Mouse (Mus musculus) Patski (cell line): Measurements from ENCODE around the gene Rgmb. TPM values are rescaled to one million over a fixed set of nuclear protein-coding genes. Genes with fewer than 3 reads are reported as not detected.

Experiments
- ATAC-seq: fragments of 100-300 bp; one replicate; pipeline ENCODE4 v1.8.0; 2021
- CTCF ChIA-PET: fragments of 350-600 bp; sonication (Branson Sonifier 250); formaldehyde crosslinking; loops from one replicate; lab custom pipeline; 2022; ENCODE audit warnings: inconsistent platforms; lab: Charles Lee
- POLR2A ChIA-PET: fragments of 350-600 bp; sonication (Branson Sonifier 250); formaldehyde crosslinking; loops from one replicate; lab custom pipeline; 2022; ENCODE audit warnings: antibody characterized with exemption, inconsistent platforms; lab: Charles Lee
- DNase-seq: peaks from one replicate; pipeline ENCODE4 v3.0.0-alpha.2; 2011; ENCODE audit warnings: low read depth, low spot score
- H3K27me3 ChIP-seq: fragments of 371-371 bp; one replicate; pipeline ENCODE4 v1.5.1; 2021
- CTCF ChIP-seq: fragments of 100-300 bp; IDR thresholded peaks from one replicate; pipeline ENCODE4 v1.5.1; 2021
- in situ Hi-C: fragments of 300-500 bp; cut with MboI; formaldehyde crosslinking; loops from 3 replicates; pipeline ENCODE4 v1.11.1; 2018; ENCODE audit warnings: low pct_unique_long_range_greater_than_20kb, mixed read lengths
- polyA plus RNA-seq: library from polyadenylated mRNA; unstranded; gene quantifications from one replicate; pipeline ENCODE4 v1.2.3, GENCODE M21; 2021

The Rgmb gene
- polyA plus RNA-seq, 1 experiment from 2014 or later, result 14.1 TPM

DNA sequence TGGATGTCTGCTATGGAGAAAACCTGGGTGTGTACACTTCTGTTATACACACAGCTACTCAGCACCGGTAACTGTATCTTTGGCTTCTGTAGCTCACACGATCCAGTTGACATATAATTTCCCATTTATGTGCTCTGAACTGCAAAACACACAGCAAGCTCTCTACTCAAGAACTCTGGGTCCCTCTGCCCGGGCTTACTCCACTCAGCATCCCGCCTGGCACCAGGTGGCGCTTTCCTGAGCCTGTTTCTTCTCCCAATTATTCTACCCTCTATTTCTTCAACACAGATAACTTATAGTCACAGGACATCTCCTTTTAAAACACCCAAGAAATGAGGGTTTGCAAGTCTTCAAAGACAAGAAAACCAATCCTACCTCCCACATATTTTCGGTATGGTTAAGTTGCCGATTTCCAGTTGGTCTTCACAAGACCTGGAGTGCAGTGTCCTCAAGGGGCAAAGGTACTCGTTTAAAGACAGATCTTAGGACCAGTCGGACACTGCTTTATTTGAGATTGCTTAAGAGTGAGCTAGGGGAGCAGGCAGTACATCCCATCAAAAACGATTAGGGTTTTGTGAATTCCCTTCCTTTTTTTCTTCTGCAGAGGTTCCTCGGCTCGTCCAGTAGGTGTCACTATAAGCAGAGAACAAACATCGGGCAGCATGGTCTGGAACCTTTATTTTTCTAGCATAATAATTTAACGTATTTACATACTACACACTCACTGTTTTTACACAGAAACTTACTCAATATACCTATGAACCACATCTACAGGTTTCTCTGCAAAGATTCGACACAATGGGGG is 26.6 kb downstream of the Rgmb start:
- ATAC-seq (peak; percentile 68), DNase-seq (no peak)
- CTCF ChIA-PET, result interaction anchor here (0.7 to 3.9 kb wide), 15 partner anchors 8 to 201 kb away, joined by 3 to 29 read pairs (median 4); no protein-coding TSS in a partner anchor
- H3K27me3 ChIP-seq, result no peaks in the 10 kb centered on the region
- POLR2A ChIA-PET, result interaction anchor here (0.9 to 1.8 kb wide), 2 partner anchors 20 to 26 kb away, joined by 3 to 4 read pairs; no protein-coding TSS in a partner anchor
- peak; percentile 76 for TF ChIP-seq CTCF
- in situ Hi-C loops, result loop anchor here (10.0 to 25.0 kb wide), 3 partner anchors 371 to 1833 kb away; partner anchors contain the start of gene Lnpep

- H3K27me3 ChIP-seq, result no peaks in the 10 kb centered on the region
- in situ Hi-C loops, result no loop called here
- ATAC-seq (no peak), DNase-seq (no peak)
- POLR2A ChIA-PET, result no interaction called here
- no peak for TF ChIP-seq CTCF
- CTCF ChIA-PET, result no interaction called here
Observed at GRCm38 (mm10) chr17:15799195-15799793, 31.5 kb downstream of the Rgmb start.

DNA sequence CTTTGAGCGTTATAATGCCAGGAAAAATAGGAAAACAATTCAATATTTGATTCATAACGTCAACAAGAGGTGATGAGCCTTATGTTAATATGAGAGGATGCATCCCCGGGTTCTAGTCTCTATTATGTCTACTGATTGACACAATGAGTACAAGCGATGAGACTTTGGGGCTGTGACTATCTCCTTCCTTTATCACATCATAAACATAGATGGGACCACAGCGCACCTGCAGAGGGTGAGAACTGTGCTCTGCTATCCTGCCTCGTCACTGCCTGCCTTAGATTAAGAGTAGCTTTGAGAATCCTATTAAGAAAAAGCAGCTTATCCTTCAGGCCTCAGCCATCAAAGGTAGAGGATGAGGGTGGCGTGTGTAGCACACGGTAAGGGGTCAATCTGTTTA is 40.1 kb downstream of the Rgmb start:
- ChIA-PET CTCF (interaction anchor here (2.1 kb wide), 1 partner anchor 14 kb away, joined by 10 read pairs; no protein-coding TSS in a partner anchor), POLR2A (no interaction called here)
- no peak for TF ChIP-seq CTCF
- ATAC-seq (no peak), DNase-seq (no peak)
- in situ Hi-C loops, result no loop called here
- peaks cover 6% of the 10 kb centered on the region for H3K27me3 ChIP-seq

GRCm38 (mm10) chr17:15787036-15787435 is 43.8 kb downstream of the Rgmb start:
- peak; percentile 62 for TF ChIP-seq CTCF
- CTCF ChIA-PET, result interaction anchor here (1.5 kb wide), 1 partner anchor 36 kb away, joined by 5 read pairs; no protein-coding TSS in a partner anchor
- no peak for DNase-seq
- POLR2A ChIA-PET, result no interaction called here
- in situ Hi-C loops, result no loop called here
- ATAC-seq, result no peak
- peaks cover 6% of the 10 kb centered on the region for H3K27me3 ChIP-seq

- in situ Hi-C loops, result no loop called here
- CTCF ChIA-PET, result interaction anchor here (1.0 kb wide), 1 partner anchor 30 kb away, joined by 3 read pairs; no protein-coding TSS in a partner anchor
- TF ChIP-seq CTCF, result peak; percentile 23
- H3K27me3 ChIP-seq, result no peaks in the 10 kb centered on the region
- DNase-seq, result no peak
- POLR2A ChIA-PET, result no interaction called here
- ATAC-seq, result no peak
Observed at GRCm38 (mm10) chr17:15777979-15778378, 52.9 kb downstream of the Rgmb start.

DNA sequence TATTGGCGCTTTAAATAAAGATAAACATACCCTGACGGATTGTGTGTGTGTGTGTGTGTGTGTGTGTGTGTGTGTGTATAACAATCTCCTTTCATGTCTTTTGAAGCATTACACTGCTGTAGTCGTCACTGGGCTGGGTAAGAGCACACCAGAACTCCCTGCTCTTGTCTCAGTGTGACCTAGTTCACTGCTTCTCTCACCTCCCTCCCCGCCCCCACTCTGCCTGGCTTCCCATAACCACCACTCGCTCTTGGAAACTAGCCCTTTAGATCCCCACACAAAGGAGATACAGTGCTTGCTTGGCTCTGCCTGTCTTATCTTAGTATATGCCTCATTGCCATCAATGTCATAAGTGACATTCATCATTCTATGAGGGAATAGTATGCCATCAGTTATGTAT is 54.5 kb downstream of the Rgmb start:
- no peaks in the 10 kb centered on the region for H3K27me3 ChIP-seq
- in situ Hi-C loops, result no loop called here
- ChIA-PET CTCF (no interaction called here), POLR2A (no interaction called here)
- TF ChIP-seq CTCF, result no peak
- no peak for DNase-seq
- no peak for ATAC-seq

GRCm38 (mm10) chr17:15774565-15775215 is 56.1 kb downstream of the Rgmb start:
- H3K27me3 ChIP-seq, result no peaks in the 10 kb centered on the region
- ChIA-PET POLR2A (interaction anchor here (0.6 kb wide), 1 partner anchor 933 kb away, joined by 3 read pairs; no protein-coding TSS in a partner anchor), CTCF (interaction anchor here (3.6 kb wide), 1 partner anchor 14 kb away, joined by 13 read pairs; no protein-coding TSS in a partner anchor)
- no peak for ATAC-seq
- in situ Hi-C loops, result loop anchor here (25.0 kb wide), 1 partner anchor 1613 kb away; no protein-coding TSS in a partner anchor
- no peak for TF ChIP-seq CTCF
- no peak for DNase-seq

DNA sequence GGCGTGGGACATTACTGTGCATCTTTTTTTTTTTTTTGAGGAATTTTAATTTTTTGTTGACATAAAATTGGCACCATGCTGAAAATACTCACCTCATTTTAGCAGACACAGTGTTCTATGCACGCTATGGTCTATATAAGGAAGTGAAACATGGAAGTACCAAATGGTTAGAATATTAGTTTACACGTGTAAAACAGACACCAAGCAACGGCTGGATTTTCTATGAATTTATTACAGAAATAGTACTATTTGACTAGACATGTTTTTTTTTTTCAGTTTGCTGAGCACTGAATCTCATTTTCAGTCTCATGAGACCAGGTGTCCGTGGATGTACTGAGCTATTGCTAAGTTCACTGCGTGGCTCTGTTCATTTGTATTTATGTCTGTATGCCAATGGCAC is 56.9 kb downstream of the Rgmb start:
- no peaks in the 10 kb centered on the region for H3K27me3 ChIP-seq
- POLR2A ChIA-PET, result interaction anchor here (0.6 kb wide), 1 partner anchor 933 kb away, joined by 3 read pairs; no protein-coding TSS in a partner anchor
- in situ Hi-C loops, result loop anchor here (25.0 kb wide), 1 partner anchor 1613 kb away; no protein-coding TSS in a partner anchor

DNA sequence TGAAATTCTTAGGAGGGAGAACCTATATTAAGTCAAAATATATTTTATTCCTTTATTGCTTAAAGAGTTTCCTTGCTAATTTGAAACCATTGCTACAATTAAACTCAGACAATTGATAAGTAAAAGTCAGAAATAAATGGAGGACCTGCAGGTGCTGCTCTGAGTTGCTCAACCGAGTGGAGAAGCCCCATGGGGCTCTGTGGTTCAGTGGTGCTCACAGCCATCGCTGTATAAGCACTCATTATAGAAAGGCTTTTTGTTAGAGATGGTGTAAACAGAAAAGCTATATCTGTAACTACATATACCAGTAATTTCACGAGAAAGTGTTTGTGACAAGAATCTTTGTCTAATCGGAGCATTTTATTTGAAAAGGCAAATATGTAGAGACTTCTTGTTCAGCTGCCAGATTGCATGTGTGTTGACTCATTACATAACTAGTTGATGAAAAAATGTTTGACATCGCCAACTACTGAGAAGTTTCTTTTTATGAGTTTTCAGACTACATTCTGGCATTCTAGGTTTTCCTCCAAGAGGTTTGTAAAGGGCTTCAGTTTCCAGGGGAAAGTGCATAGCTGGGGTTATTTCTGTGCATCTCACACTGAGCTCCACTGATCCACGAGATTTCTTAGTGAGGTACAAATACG is 61.6 kb downstream of the Rgmb start:
- DNase-seq, result peak; percentile 34
- ChIA-PET POLR2A (no interaction called here), CTCF (interaction anchor here (1.0 to 2.1 kb wide), 3 partner anchors 13 to 55 kb away, joined by 3 to 8 read pairs (median 5); no protein-coding TSS in a partner anchor)
- in situ Hi-C loops, result loop anchor here (25.0 kb wide), 1 partner anchor 1618 kb away; no protein-coding TSS in a partner anchor
- TF ChIP-seq CTCF, result no peak
- ATAC-seq, result peak; percentile 65
- no peaks in the 10 kb centered on the region for H3K27me3 ChIP-seq

More for the DNA sequence above, 56.9 kb downstream of the Rgmb start:
- CTCF ChIA-PET, result interaction anchor here (3.6 kb wide), 1 partner anchor 14 kb away, joined by 13 read pairs; no protein-coding TSS in a partner anchor
- ATAC-seq, result no peak
- no peak for TF ChIP-seq CTCF
- DNase-seq, result no peak
